Mouse (Mus musculus): ENCODE measurements around the gene Stk16. TPM values are rescaled to one million over a fixed set of nuclear protein-coding genes. Genes with fewer than 3 reads are reported as not detected.

Gene Stk16
- polyA plus RNA-seq, 1 experiment from 2014 or later: 119 TPM

DNA sequence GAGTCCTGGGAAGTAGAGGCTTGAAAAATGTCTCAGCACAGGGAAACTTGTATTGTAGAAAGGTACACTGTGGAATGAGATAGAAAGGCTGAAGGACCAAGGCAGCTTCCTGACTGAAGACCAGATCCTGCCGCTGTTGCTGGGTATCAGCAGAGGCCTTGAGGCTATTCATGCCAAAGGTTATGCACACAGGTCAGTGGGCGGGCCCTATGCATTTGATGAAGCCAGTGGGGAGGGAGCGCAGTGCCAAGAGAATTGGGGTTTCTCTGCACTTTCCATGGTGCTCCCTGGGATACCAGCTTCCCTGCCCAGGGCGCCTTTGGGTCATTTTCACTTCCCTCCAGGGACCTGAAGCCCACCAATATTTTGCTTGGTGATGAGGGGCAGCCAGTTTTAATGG lies 1.9 kb downstream of the Stk16 start:
- no peak for ATAC-seq (ENCODE audit: insufficient read depth)

DNA sequence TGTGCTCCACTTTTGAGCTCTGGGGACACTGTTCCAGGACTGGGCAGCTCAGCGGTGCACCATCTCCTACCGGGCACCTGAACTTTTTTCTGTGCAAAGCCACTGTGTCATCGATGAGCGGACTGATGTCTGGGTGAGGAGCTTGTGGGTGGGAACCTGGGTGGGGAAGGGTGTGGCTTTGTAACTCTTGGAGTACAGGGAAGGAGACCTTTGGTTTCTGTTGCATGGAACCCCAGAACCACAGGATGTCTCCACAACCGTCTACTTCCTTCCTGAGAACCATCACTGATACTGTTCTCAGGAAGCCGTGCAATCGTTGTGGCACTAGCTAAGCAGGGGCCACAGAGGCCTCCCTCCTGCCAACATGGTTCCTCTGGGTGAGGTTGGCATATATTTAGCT lies 2.5 kb downstream of the Stk16 start:
- Histone ChIP-seq H3K27ac (ENCODE audit: low read depth) (no peak overlapping the region), H3K9me3 (ENCODE audit: low read depth, low read length) (no peaks in the 10 kb centered on the region), H3K4me3 (ENCODE audit: low read depth, low read length) (no peak overlapping the region), H3K9ac (no peak overlapping the region), H3K4me2 (0 out of 2 replicates have a peak overlapping the region, but pooled peaks have one; percentile 7), H3K27me3 (ENCODE audit: insufficient read depth, low read length) (peaks cover 8% of the 10 kb centered on the region), H3K4me1 (ENCODE audit: insufficient read depth) (peaks cover 4% of the 10 kb centered on the region; the same call in 1 of the 2 replicates), H3K36me3 (ENCODE audit: insufficient read depth) (peaks cover 43% of the 10 kb centered on the region)
- DNase-seq: no peak
- no peak for ATAC-seq (ENCODE audit: insufficient read depth)
- 85% methylated on average over 7 of the region's 7 CpGs for WGBS
- no peak for TF ChIP-seq CTCF (IDR thresholded peaks at IDR 0.05; ENCODE audit: low read depth)

More for the DNA sequence above, 1.9 kb downstream of the Stk16 start:
- DNase-seq: no peak
- no peaks in the 10 kb centered on the region for H3K9me3 ChIP-seq (ENCODE audit: low read depth, low read length)
- WGBS: 71% methylated on average over 4 of the region's 4 CpGs
- H3K4me3 ChIP-seq (ENCODE audit: low read depth, low read length): no peak overlapping the region
- 0 out of 2 replicates have a peak overlapping the region, but pooled peaks have one; percentile 7 for H3K4me2 ChIP-seq
- no peak overlapping the region for H3K9ac ChIP-seq
- H3K4me1 ChIP-seq (ENCODE audit: insufficient read depth): peaks cover 4% of the 10 kb centered on the region; the same call in 1 of the 2 replicates
- peaks cover 4% of the 10 kb centered on the region; the same call in 1 of the 2 replicates for H3K27me3 ChIP-seq (ENCODE audit: insufficient read depth, low read length)
- no peak for TF ChIP-seq CTCF (IDR thresholded peaks at IDR 0.05; ENCODE audit: low read depth)
- H3K27ac ChIP-seq (ENCODE audit: low read depth): no peak overlapping the region
- peaks cover 43% of the 10 kb centered on the region for H3K36me3 ChIP-seq (ENCODE audit: insufficient read depth)

DNA sequence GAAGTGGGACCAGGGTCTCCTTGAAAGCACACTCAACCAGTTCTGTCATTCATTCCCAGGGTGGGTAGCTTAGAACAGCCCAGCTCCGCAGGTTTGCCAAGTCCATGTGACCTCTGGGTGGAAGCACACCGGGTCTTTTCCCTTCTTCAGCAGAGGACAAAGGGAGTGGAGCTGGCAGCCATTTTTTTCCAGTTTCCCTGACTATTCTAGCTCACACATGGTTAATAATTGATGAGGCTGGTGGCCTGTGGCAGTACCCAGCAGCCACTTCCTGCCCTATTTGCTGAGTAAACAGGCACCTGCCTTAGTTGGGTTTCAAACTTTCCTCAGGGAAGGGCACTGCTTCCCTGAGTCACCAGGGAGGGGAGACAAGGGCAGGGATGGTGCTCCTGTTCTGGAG lies 3.8 kb downstream of the Stk16 start:
- H3K9ac ChIP-seq: no peak overlapping the region
- no peaks in the 10 kb centered on the region for H3K9me3 ChIP-seq (ENCODE audit: low read depth, low read length)
- 59% methylated on average over 2 of the region's 2 CpGs for WGBS
- peak overlapping the region; percentile 54 for H3K27ac ChIP-seq (ENCODE audit: low read depth)
- no peak overlapping the region for H3K4me2 ChIP-seq
- H3K4me1 ChIP-seq (ENCODE audit: insufficient read depth): peaks cover 4% of the 10 kb centered on the region; the same call in 1 of the 2 replicates
- H3K36me3 ChIP-seq (ENCODE audit: insufficient read depth): peaks cover 43% of the 10 kb centered on the region
- DNase-seq: no peak
- H3K27me3 ChIP-seq (ENCODE audit: insufficient read depth, low read length): peaks cover 21% of the 10 kb centered on the region
- no peak for ATAC-seq (ENCODE audit: insufficient read depth)
- TF ChIP-seq CTCF (IDR thresholded peaks at IDR 0.05; ENCODE audit: low read depth): no peak
- H3K4me3 ChIP-seq (ENCODE audit: low read depth, low read length): no peak overlapping the region

DNA sequence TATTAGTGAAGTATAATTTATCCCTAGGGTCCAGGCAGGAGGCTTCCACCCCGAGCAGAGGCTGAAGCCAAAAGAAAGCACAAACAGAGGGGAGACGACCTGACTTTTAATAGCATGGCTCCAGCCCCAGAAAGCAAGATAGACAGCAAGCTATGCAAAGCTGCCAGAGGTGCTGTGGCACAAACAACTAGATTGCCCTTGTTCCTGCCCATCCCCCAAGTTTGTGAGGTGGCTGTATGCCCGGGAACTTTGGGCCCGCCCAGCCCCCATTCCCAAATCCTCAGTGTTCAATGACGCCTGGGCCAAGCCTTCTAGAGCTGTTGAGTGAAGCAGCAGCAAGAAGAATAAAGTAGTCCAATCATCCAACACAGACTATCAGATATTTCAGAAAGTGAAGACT lies 4.2 kb downstream of the Stk16 start:
- no peak for TF ChIP-seq CTCF (IDR thresholded peaks at IDR 0.05; ENCODE audit: low read depth)
- H3K4me1 ChIP-seq (ENCODE audit: insufficient read depth): peaks cover 3% of the 10 kb centered on the region; the same call in 1 of the 2 replicates
- no peak overlapping the region for H3K4me2 ChIP-seq

DNA sequence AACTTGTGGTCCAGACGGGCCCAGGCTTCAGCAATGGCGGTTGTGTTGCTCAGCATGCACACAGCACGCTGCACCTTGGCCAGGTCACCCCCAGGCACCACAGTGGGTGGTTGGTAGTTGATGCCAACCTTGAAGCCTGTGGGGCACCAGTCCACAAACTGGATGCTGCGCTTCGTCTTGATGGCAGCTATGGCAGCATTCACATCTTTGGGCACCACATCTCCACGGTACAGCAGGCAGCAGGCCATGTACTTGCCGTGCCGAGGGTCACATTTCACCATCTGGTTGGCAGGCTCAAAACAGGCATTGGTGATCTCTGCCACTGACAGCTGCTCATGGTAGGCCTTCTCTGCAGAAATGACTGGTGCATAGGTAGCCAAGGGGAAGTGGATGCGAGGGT lies 5.1 kb downstream of the Stk16 start:
- no peak for DNase-seq
- H3K27me3 ChIP-seq (ENCODE audit: insufficient read depth, low read length): peaks cover 35% of the 10 kb centered on the region
- no peaks in the 10 kb centered on the region; the same call in 1 of the 2 replicates for H3K4me1 ChIP-seq (ENCODE audit: insufficient read depth)

More for the DNA sequence above, 4.2 kb downstream of the Stk16 start:
- H3K9ac ChIP-seq: no peak overlapping the region
- 60% methylated on average over 5 of the region's 5 CpGs for WGBS
- peaks cover 26% of the 10 kb centered on the region for H3K27me3 ChIP-seq (ENCODE audit: insufficient read depth, low read length)
- H3K4me3 ChIP-seq (ENCODE audit: low read depth, low read length): no peak overlapping the region
- H3K27ac ChIP-seq (ENCODE audit: low read depth): no peak overlapping the region
- no peaks in the 10 kb centered on the region for H3K9me3 ChIP-seq (ENCODE audit: low read depth, low read length)
- H3K36me3 ChIP-seq (ENCODE audit: insufficient read depth): peaks cover 43% of the 10 kb centered on the region
- DNase-seq: no peak
- ATAC-seq (ENCODE audit: insufficient read depth): no peak

DNA sequence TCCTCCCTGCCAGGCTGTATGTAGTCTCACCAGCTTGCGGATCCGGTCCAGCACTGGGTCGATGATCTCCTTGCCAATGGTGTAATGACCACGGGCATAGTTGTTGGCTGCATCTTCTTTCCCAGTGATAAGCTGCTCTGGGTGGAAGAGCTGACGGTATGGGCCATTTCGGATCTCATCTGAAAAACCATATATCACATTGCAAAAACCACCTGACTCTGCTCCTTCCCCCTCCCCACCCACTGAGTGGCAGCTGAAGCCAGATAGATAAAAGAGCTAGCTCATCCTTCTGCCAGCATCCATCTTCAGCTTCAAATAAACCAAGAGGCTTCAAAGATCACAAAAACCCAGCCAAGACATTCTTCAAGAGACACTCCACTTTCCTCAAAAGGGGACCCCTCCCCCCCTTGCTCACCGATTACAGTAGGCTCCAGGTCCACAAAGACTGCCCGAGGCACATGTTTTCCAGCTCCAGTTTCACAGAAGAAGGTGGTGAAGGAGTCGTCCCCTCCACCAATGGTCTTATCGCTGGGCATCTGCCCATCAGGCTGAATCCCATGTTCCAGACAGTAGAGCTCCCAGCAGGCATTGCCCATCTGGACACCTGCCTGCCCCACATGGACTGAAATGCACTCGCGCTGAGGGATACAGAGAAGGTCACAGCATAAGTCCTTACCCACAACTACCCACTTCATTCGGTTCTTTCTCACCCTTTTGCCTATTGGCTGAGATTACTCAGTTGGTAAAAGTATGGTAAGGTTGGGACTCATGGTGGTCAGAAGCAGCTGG lies 6.4 kb downstream of the Stk16 start:
- ATAC-seq (ENCODE audit: insufficient read depth) (no peak), DNase-seq (no peak)
- no peak for TF ChIP-seq CTCF (IDR thresholded peaks at IDR 0.05; ENCODE audit: low read depth)
- 64% methylated on average over 13 of the region's 13 CpGs for WGBS
- peak overlapping the region; percentile 53; the same call in 1 of the 2 replicates for H3K4me3 ChIP-seq (ENCODE audit: low read depth, low read length)
- peak overlapping the region; percentile 99 for H3K4me2 ChIP-seq
- no peaks in the 10 kb centered on the region; the same call in 1 of the 2 replicates for H3K4me1 ChIP-seq (ENCODE audit: insufficient read depth)
- no peaks in the 10 kb centered on the region for H3K9me3 ChIP-seq (ENCODE audit: low read depth, low read length)
- H3K27me3 ChIP-seq (ENCODE audit: insufficient read depth, low read length): peaks cover 41% of the 10 kb centered on the region
- peaks cover 40% of the 10 kb centered on the region for H3K36me3 ChIP-seq (ENCODE audit: insufficient read depth)
- no peak overlapping the region for H3K27ac ChIP-seq (ENCODE audit: low read depth)
- no peak overlapping the region for H3K9ac ChIP-seq

More for the DNA sequence above, 5.1 kb downstream of the Stk16 start:
- no peak for TF ChIP-seq CTCF (IDR thresholded peaks at IDR 0.05; ENCODE audit: low read depth)
- Histone ChIP-seq H3K9ac (no peak overlapping the region), H3K36me3 (ENCODE audit: insufficient read depth) (peaks cover 43% of the 10 kb centered on the region), H3K4me3 (ENCODE audit: low read depth, low read length) (no peak overlapping the region), H3K4me2 (no peak overlapping the region), H3K9me3 (ENCODE audit: low read depth, low read length) (no peaks in the 10 kb centered on the region), H3K27ac (ENCODE audit: low read depth) (no peak overlapping the region)
- 92% methylated on average over 9 of the region's 9 CpGs for WGBS
- no peak for ATAC-seq (ENCODE audit: insufficient read depth)

DNA sequence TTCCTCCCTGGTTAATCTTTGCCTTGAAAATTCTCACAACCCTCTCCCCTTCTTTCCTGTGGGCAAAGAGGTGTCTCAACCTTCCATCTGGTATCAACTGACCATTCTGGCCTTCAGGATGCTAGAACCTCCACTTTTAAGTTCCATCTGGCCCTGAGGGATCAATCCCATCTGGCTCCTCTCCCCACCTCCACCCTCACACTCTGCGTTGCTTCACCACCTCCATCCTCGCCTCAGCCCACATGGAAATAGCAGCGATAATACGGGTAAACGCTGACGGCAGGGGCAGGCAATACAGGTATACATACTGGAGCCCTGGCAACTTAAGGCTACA lies 7.2 kb downstream of the Stk16 start:
- Histone ChIP-seq H3K27me3 (ENCODE audit: insufficient read depth, low read length) (peaks cover 41% of the 10 kb centered on the region), H3K9ac (peak overlapping the region; percentile 54), H3K4me2 (peak overlapping the region; percentile 99), H3K36me3 (ENCODE audit: insufficient read depth) (peaks cover 32% of the 10 kb centered on the region), H3K4me3 (ENCODE audit: low read depth, low read length) (peak overlapping the region; percentile 53), H3K9me3 (ENCODE audit: low read depth, low read length) (no peaks in the 10 kb centered on the region), H3K4me1 (ENCODE audit: insufficient read depth) (no peaks in the 10 kb centered on the region; the same call in 1 of the 2 replicates), H3K27ac (ENCODE audit: low read depth) (peak overlapping the region; percentile 0; the same call in 1 of the 2 replicates)
- no peak for ATAC-seq (ENCODE audit: insufficient read depth)
- TF ChIP-seq CTCF (IDR thresholded peaks at IDR 0.05; ENCODE audit: low read depth): no peak
- no peak for DNase-seq
- WGBS: 3% methylated on average over 6 of the region's 6 CpGs

Data from lung, embryonic 14.5 days (tissue).